Mouse (Mus musculus): Measurements from ENCODE around the gene Zfp787. TPM values are rescaled to one million over a fixed set of nuclear protein-coding genes. Genes with fewer than 3 reads are reported as not detected.
"Not testable (repeated sequence)": the region's sequence is repeated elsewhere in the genome, so short reads cannot be mapped to it uniquely, and the experiment has no call there.

Gene Zfp787
- polyA plus RNA-seq, 1 experiment from 2014 or later = 27.6 TPM

- Histone ChIP-seq H3K4me1 (replicated peaks) (no peaks in the 10 kb centered on the region), H3K9ac (replicated peaks) (no peak overlapping the region), H3K9me3 (no peaks in the 10 kb centered on the region), H3K4me2 (replicated peaks) (no peak overlapping the region), H3K36me3 (peaks cover 46% of the 10 kb centered on the region), H3K27ac (no peak overlapping the region), H3K4me3 (replicated peaks) (no peak overlapping the region), H3K27me3 (no peaks in the 10 kb centered on the region)
- ATAC-seq = no peak
Measured at GRCm38 (mm10) chr7:6179013-6179412, 23.2 kb upstream of the Zfp787 start.

DNA sequence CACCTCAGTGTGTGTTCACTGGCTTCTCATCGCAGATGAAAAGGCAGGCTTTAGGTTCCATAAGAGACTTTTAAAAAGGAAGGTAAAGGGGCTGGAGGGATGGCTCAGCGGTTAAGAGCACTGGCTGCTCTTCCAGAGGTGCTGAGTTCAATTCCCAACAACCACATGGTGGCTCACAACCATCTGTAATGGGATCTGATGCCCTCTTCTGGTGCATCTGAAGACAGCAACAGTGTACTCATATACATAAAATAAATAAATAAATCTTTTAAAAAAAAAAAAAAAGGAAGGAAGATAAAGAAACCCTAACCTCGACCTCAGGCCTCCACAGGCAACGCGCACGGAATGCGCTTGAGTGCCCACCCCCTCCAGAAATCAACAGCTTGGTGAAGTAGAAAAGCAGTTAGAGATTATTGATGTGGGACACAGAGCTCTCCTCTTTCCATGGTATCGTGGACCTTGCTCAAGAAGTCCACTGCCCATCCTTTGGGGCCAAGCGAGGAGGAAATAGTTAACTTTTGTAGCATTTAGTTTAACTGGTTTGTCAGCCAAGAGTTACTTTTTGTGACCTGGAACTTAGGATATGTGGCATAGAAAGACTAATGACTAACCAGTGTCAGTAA is 18.7 kb upstream of the Zfp787 start:
- H3K4me2 ChIP-seq (replicated peaks); H3K9me3 ChIP-seq; H3K9ac ChIP-seq (replicated peaks); H3K27me3 ChIP-seq; H3K4me3 ChIP-seq (replicated peaks); H3K27ac ChIP-seq; ATAC-seq: not testable (repeated sequence)
- WGBS = 90% methylated on average over 9 of the region's 9 CpGs
- Histone ChIP-seq H3K36me3 (peaks cover 25% of the 10 kb centered on the region), H3K4me1 (replicated peaks) (peaks cover 20% of the 10 kb centered on the region)

- H3K27me3 ChIP-seq = no peaks in the 10 kb centered on the region
- H3K4me1 ChIP-seq (replicated peaks) = peaks cover 20% of the 10 kb centered on the region
- no peak overlapping the region for H3K9ac ChIP-seq (replicated peaks)
- ATAC-seq = no peak
- H3K4me2 ChIP-seq (replicated peaks) = no peak overlapping the region
- H3K4me3 ChIP-seq (replicated peaks) = peak overlapping the region; percentile 71; the same call in 1 of the 2 replicates
- WGBS = 87% methylated on average over 8 of the region's 8 CpGs
- peaks cover 22% of the 10 kb centered on the region for H3K36me3 ChIP-seq
- H3K27ac ChIP-seq = no peak overlapping the region
- no peaks in the 10 kb centered on the region for H3K9me3 ChIP-seq
Measured at GRCm38 (mm10) chr7:6173872-6174271, 18.1 kb upstream of the Zfp787 start.

DNA sequence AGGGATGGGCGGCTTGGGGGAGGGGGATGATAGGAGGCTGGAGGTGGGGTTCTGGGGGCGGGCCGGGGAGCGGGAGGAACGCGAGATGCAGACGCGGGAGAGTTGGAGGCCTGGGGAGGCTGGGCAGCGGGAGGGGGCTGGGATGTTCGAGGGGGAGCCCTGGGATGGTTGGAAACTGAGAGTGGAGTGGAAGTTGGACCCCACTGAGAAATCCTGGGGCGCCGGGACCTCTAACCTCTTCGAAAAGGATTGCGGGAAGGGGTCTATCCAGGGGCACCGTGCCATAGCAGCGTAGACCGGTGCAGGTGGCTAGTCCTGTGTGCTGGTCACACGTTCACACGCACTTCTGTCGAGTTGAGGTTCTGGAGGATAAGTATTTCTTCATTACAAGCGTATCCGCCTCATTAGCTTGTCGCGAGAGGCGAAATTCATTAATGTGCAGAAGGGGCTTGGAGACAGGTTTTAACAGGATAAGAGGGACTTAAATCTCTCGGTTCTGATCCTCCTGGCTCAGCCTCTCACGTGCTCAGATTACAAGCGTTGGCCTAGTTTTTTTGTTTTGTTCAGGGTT is 17.0 kb upstream of the Zfp787 start:
- Histone ChIP-seq H3K4me1 (replicated peaks) (peaks cover 20% of the 10 kb centered on the region), H3K27me3 (no peaks in the 10 kb centered on the region), H3K9ac (replicated peaks) (peak overlapping the region; percentile 82), H3K9me3 (no peaks in the 10 kb centered on the region), H3K36me3 (peaks cover 15% of the 10 kb centered on the region), H3K27ac (peak overlapping the region; percentile 60), H3K4me2 (replicated peaks) (peak overlapping the region; percentile 77), H3K4me3 (replicated peaks) (peak overlapping the region; percentile 71)
- WGBS = under 1% methylated on average over 28 of the region's 28 CpGs
- peak; percentile 55 for ATAC-seq

DNA sequence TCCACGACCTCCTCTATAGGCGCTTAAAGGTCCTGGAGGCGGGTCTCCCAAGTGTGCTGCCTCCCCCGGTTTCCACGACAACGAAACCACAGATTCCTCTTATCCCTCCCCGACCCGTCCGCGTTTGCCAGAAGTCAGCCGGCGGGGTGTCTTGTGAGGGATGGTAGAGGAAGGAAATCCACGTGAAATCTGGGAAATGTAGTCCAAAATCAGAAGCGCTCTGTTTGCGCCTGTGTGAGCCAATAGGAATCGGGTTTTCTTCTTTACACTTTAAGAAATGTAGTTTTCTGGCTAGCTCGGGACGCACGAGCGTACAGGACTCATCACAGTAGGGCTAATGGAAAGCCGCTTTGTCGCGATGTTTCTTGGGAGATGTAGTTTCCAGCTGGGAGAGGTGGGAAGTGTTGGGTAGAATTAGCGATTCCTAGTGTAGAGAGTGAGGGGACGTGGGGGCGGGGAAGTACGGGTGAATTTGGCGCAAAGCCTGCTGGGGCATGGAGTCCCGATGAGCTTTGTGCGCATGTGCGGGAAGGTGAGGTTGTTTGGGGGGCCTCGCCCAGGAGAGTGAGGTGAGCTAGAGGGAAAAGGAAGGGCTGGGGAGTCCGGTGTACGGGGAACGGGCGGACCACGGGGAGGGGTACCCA is 16.3 kb upstream of the Zfp787 start, which contains the start of gene Zfp444:
TSS of gene Zfp444 (plus strand) at position 221 of the 644 bp plus-strand sequence.
- under 1% methylated on average over 37 of the region's 37 CpGs for WGBS

DNA sequence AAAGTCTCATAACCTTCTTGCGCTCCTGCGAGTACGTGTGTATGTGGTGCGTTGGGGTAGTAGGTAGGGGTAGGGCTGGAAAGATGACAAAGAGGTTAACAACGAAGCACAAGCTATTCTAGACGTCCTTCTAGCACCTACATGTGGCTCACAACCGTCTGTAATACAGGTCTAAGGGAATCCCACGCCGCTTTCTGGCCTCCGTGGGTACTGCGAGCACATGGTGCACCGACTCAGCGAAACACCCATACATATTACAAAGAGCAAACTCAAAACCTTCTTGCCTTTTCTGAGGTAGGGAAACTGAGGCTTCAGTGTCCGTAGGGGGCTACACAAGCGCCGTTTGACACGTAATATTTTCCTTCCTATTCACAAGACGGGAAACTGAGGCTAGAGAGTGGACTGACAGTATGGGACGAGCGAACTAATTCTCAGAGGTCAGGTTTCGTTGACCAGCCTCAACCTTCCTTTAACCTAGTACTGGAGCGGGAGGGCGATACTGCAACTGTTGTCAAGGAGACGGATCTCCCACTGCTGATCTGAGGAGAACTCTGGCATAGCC is 15.7 kb upstream of the Zfp787 start:
- no peaks in the 10 kb centered on the region for H3K27me3 ChIP-seq
- peaks cover 9% of the 10 kb centered on the region for H3K36me3 ChIP-seq
- peak; percentile 35 for ATAC-seq
- under 1% methylated on average over 24 of the region's 24 CpGs for WGBS
- peak overlapping the region; percentile 62 for H3K9ac ChIP-seq (replicated peaks)
- H3K27ac ChIP-seq = peak overlapping the region; percentile 80
- no peaks in the 10 kb centered on the region for H3K9me3 ChIP-seq
- H3K4me3 ChIP-seq (replicated peaks) = peak overlapping the region; percentile 71
- peak overlapping the region; percentile 70 for H3K4me2 ChIP-seq (replicated peaks)
- H3K4me1 ChIP-seq (replicated peaks) = peaks cover 20% of the 10 kb centered on the region

More for the DNA sequence above, 16.3 kb upstream of the Zfp787 start, which contains the start of gene Zfp444:
- Histone ChIP-seq H3K36me3 (peaks cover 12% of the 10 kb centered on the region), H3K27me3 (no peaks in the 10 kb centered on the region), H3K4me3 (replicated peaks) (peak within 1 kb of the TSS; percentile 71), H3K4me2 (replicated peaks) (peak within 1 kb of the TSS; percentile 77), H3K4me1 (replicated peaks) (peaks cover 20% of the 10 kb centered on the region), H3K9me3 (no peaks in the 10 kb centered on the region), H3K9ac (replicated peaks) (peak within 1 kb of the TSS; percentile 82), H3K27ac (peak within 1 kb of the TSS; percentile 80)
- peak; percentile 99 for ATAC-seq

DNA sequence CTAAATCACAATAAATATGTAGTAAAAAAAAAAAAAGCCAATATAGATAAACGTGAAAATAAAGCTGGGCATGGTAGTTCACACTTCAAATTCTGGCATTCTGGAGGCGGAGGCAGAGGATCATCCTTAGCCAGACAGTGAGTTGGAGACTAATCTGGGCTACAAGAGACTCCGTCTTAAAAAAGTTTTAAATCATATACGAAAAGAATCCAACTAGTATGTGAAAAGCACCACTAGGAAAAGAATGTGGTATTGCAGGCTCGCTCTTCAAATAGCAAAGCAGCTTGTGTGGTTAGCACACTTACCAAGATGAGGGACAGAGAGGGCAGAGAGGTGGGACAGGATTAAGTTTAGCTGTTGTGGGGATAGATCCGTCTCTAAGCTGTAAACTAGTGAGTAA is 15.1 kb upstream of the Zfp787 start:
- H3K4me2 ChIP-seq (replicated peaks) = peak overlapping the region; percentile 70
- peaks cover 20% of the 10 kb centered on the region for H3K4me1 ChIP-seq (replicated peaks)
- peak overlapping the region; percentile 62 for H3K9ac ChIP-seq (replicated peaks)
- no peaks in the 10 kb centered on the region for H3K27me3 ChIP-seq
- peak overlapping the region; percentile 71 for H3K4me3 ChIP-seq (replicated peaks)
- WGBS = 50% methylated on average over 6 of the region's 6 CpGs
- peaks cover 9% of the 10 kb centered on the region for H3K36me3 ChIP-seq
- no peak for ATAC-seq
- H3K9me3 ChIP-seq = no peaks in the 10 kb centered on the region
- H3K27ac ChIP-seq = peak overlapping the region; percentile 80

DNA sequence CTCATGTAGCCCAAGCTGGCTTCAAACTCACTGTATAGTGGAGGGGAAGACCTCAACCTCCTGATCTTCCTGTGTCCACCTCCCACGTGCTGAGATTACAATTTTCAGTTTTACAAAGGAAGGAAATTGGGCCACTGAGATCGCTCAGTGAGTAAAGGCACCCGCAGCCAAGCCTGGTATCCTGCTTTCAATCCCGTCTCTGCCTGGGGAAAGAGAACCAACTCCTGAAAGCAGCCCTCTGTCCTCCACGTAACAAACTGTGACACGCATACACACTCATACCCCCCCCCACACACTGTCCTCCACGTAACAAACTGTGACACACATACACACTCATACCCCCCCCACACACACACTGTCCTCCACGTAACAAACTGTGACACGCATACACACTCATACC is 14.6 kb upstream of the Zfp787 start:
- Histone ChIP-seq H3K27ac (no peak overlapping the region), H3K9me3 (no peaks in the 10 kb centered on the region), H3K9ac (replicated peaks) (no peak overlapping the region), H3K27me3 (no peaks in the 10 kb centered on the region), H3K4me2 (replicated peaks) (no peak overlapping the region), H3K36me3 (peaks cover 6% of the 10 kb centered on the region), H3K4me1 (replicated peaks) (peaks cover 20% of the 10 kb centered on the region), H3K4me3 (replicated peaks) (no peak overlapping the region)
- WGBS = 87% methylated on average over 9 of the region's 9 CpGs
- no peak for ATAC-seq

DNA sequence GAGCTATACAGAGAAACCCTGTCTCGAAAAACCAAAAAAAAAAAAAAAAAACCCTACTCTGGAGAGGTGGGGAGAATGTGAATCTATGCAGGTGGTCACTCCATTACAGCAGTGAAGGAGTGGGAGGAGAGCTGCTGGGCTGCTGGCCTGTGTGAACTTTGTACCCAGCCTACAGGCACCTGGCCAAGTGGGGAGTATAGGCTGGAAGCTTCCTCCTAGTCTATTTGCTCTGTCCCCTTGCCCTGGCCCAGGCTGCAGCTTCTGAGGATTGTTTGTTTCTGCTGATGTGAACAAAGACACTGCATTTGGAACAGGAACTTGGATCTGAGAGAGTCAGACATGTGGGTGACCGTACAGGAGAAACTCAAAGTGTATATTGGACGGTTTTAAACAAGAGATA is 13.6 kb upstream of the Zfp787 start:
- Histone ChIP-seq H3K4me1 (replicated peaks) (peaks cover 20% of the 10 kb centered on the region), H3K9ac (replicated peaks) (no peak overlapping the region), H3K27ac (no peak overlapping the region), H3K4me2 (replicated peaks) (no peak overlapping the region), H3K27me3 (no peaks in the 10 kb centered on the region), H3K4me3 (replicated peaks) (no peak overlapping the region), H3K9me3 (no peaks in the 10 kb centered on the region), H3K36me3 (no peaks in the 10 kb centered on the region)
- 69% methylated on average over 3 of the region's 3 CpGs for WGBS
- ATAC-seq = no peak

DNA sequence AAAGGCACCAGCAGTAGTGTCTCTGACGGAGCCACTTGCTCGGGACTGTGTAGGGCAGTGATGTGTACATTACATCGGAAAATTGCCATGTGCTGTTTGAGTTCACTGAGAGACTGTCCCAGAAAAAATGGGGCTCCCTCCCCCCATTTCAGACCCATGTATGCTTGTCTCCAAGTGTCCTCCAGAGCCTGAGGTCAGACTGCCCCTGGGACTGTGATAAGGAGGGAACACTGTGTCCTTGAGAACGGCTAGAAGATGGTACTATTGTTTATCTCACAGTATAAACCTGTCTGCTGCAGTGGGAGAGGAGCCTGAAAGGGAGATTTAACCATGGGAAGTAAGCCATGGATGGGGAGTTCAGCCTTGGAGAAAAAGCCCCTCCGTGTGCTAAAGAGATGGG is 8.9 kb upstream of the Zfp787 start:
- 74% methylated on average over 5 of the region's 5 CpGs for WGBS

GRCm38 (mm10) chr7:6162172-6162571 is 6.4 kb upstream of the Zfp787 start:
- no peaks in the 10 kb centered on the region for H3K9me3 ChIP-seq
- H3K4me3 ChIP-seq (replicated peaks) = no peak overlapping the region
- H3K4me2 ChIP-seq (replicated peaks) = no peak overlapping the region
- no peak overlapping the region for H3K27ac ChIP-seq
- H3K27me3 ChIP-seq = no peaks in the 10 kb centered on the region
- WGBS = 81% methylated on average over 4 of the region's 4 CpGs
- ATAC-seq = no peak
- no peaks in the 10 kb centered on the region; the same call in 1 of the 2 replicates for H3K4me1 ChIP-seq (replicated peaks)
- no peak overlapping the region for H3K9ac ChIP-seq (replicated peaks)
- H3K36me3 ChIP-seq = no peaks in the 10 kb centered on the region

More for the DNA sequence above, 8.9 kb upstream of the Zfp787 start:
- no peak for ATAC-seq
- H3K4me1 ChIP-seq (replicated peaks) = no peaks in the 10 kb centered on the region
- H3K4me2 ChIP-seq (replicated peaks) = no peak overlapping the region
- no peak overlapping the region for H3K27ac ChIP-seq
- no peaks in the 10 kb centered on the region for H3K36me3 ChIP-seq
- no peaks in the 10 kb centered on the region for H3K9me3 ChIP-seq
- H3K4me3 ChIP-seq (replicated peaks) = no peak overlapping the region
- no peak overlapping the region for H3K9ac ChIP-seq (replicated peaks)
- no peaks in the 10 kb centered on the region for H3K27me3 ChIP-seq

DNA sequence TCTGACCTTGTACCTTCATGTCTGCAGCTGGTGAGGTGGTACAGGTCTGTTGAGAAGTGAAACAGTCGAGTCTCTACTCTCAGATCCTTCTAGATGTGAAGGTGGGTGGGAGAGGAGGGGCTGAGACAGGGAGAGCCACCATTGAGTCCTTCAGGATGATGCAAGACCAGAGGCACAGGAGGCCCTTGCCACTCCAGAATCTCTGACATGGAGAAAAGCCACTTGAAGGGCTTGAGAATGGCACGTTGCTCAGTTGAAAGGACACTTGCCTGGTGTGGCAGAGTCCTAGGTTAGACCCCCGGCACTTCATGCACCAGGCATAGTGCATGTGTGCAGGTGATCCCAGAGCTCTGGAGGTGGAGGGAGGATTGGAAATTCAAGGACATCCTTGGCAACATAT is 5.7 kb upstream of the Zfp787 start:
- ATAC-seq = no peak
- H3K36me3 ChIP-seq = no peaks in the 10 kb centered on the region
- 63% methylated on average over 3 of the region's 3 CpGs for WGBS
- no peaks in the 10 kb centered on the region for H3K27me3 ChIP-seq
- H3K9ac ChIP-seq (replicated peaks) = no peak overlapping the region
- H3K4me2 ChIP-seq (replicated peaks) = no peak overlapping the region
- no peak overlapping the region for H3K27ac ChIP-seq
- H3K4me1 ChIP-seq (replicated peaks) = peaks cover 4% of the 10 kb centered on the region; the same call in 1 of the 2 replicates
- no peak overlapping the region for H3K4me3 ChIP-seq (replicated peaks)
- H3K9me3 ChIP-seq = no peaks in the 10 kb centered on the region

All from midbrain, embryonic 13.5 days (tissue).